Mouse (Mus musculus): ENCODE results near the gene Trhr2. TPM values are rescaled to one million over a fixed set of nuclear protein-coding genes. Genes with fewer than 3 reads are reported as not detected.

Trhr2 gene
- polyA plus RNA-seq, 1 experiment from 2014 or later, result not detected

GRCm38 (mm10) chr8:122311115-122311514 lies 49.4 kb downstream of the Trhr2 start:
- 0 out of 2 replicates have a peak, but pooled peaks cover 2% of the 10 kb centered on the region for H3K4me1 ChIP-seq (ENCODE audit: control insufficient read depth, insufficient read depth, low read length)
- no peak overlapping the region for H3K9ac ChIP-seq (ENCODE audit: low read length)
- WGBS, result 94% methylated on average over 2 of the region's 2 CpGs
- H3K27ac ChIP-seq (ENCODE audit: low read depth, low read length), result no peak overlapping the region
- no peak for ATAC-seq (ENCODE audit: insufficient read depth, low FRiP score, low TSS enrichment)
- no peaks in the 10 kb centered on the region for H3K36me3 ChIP-seq (ENCODE audit: control insufficient read depth, insufficient read depth, low read length)
- no peaks in the 10 kb centered on the region for H3K9me3 ChIP-seq (ENCODE audit: control insufficient read depth, low read length)
- no peak overlapping the region for H3K4me3 ChIP-seq (ENCODE audit: low read depth, low read length)
- DNase-seq (ENCODE audit: low spot score), result no peak
- H3K27me3 ChIP-seq (ENCODE audit: control insufficient read depth, insufficient read depth, low read length), result no peaks in the 10 kb centered on the region
- H3K4me2 ChIP-seq (ENCODE audit: low read depth), result no peak overlapping the region

DNA sequence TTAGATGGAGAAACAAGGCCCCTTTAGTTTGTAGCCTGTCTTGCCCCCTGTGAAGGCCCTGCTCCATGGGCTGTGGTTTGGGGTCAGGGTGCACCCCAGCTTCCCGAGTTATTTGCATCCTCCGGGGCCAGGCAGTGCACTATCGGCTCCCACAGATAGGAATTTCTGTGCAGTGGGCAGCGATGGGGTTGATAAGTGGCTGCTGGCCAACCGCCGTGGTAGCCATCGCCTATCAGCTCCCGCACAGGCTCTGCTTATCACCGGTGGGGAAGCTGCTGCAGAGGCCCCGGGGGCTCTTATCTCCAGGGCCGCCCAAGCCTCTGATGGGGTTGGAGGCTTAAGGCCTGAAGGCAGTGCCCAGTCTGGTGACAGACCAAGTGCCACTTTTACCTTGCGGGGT lies 51.3 kb downstream of the Trhr2 start:
- no peaks in the 10 kb centered on the region for H3K27me3 ChIP-seq (ENCODE audit: control insufficient read depth, insufficient read depth, low read length)
- H3K36me3 ChIP-seq (ENCODE audit: control insufficient read depth, insufficient read depth, low read length), result no peaks in the 10 kb centered on the region
- H3K4me3 ChIP-seq (ENCODE audit: low read depth, low read length), result no peak overlapping the region
- 92% methylated on average over 12 of the region's 12 CpGs for WGBS
- ATAC-seq (ENCODE audit: insufficient read depth, low FRiP score, low TSS enrichment), result no peak
- no peak for DNase-seq (ENCODE audit: low spot score)
- 0 out of 2 replicates have a peak, but pooled peaks cover 2% of the 10 kb centered on the region for H3K4me1 ChIP-seq (ENCODE audit: control insufficient read depth, insufficient read depth, low read length)
- H3K9me3 ChIP-seq (ENCODE audit: control insufficient read depth, low read length), result no peaks in the 10 kb centered on the region
- no peak overlapping the region for H3K9ac ChIP-seq (ENCODE audit: low read length)
- H3K4me2 ChIP-seq (ENCODE audit: low read depth), result no peak overlapping the region
- H3K27ac ChIP-seq (ENCODE audit: low read depth, low read length), result no peak overlapping the region

- 85% methylated on average over 8 of the region's 8 CpGs for WGBS
- Histone ChIP-seq H3K9ac (ENCODE audit: low read length) (no peak overlapping the region), H3K36me3 (ENCODE audit: control insufficient read depth, insufficient read depth, low read length) (no peaks in the 10 kb centered on the region), H3K27me3 (ENCODE audit: control insufficient read depth, insufficient read depth, low read length) (no peaks in the 10 kb centered on the region), H3K4me3 (ENCODE audit: low read depth, low read length) (no peak overlapping the region), H3K27ac (ENCODE audit: low read depth, low read length) (no peak overlapping the region), H3K4me1 (ENCODE audit: control insufficient read depth, insufficient read depth, low read length) (0 out of 2 replicates have a peak, but pooled peaks cover 2% of the 10 kb centered on the region), H3K9me3 (ENCODE audit: control insufficient read depth, low read length) (no peaks in the 10 kb centered on the region), H3K4me2 (ENCODE audit: low read depth) (no peak overlapping the region)
- DNase-seq (ENCODE audit: low spot score) (no peak), ATAC-seq (ENCODE audit: insufficient read depth, low FRiP score, low TSS enrichment) (no peak)
These were observed 52.7 kb downstream of the Trhr2 start for GRCm38 (mm10) chr8:122307836-122308235.

Other genes with a start within 250 kb of the Trhr2 start
- 1.2 and 1.5 TPM in 2 replicates for gene Zfpm1, start 78.6 kb downstream of the Trhr2 start, polyA plus RNA-seq (2014; fragmentation: Nextera tagmentation; extraction: Ambion mirVana)
- gene Zc3h18, start 15.9 kb upstream of the Trhr2 start, polyA plus RNA-seq (2014; fragmentation: Nextera tagmentation; extraction: Ambion mirVana), result 40.5 and 41.5 TPM in 2 replicates
- gene Il17c, start 61.3 kb upstream of the Trhr2 start, polyA plus RNA-seq (2014; fragmentation: Nextera tagmentation; extraction: Ambion mirVana), result 0.57 TPM in 1 of 2 replicates, not detected in the other
- 52.5 and 57.7 TPM in 2 replicates for gene Cyba, start 72.2 kb upstream of the Trhr2 start, polyA plus RNA-seq (2014; fragmentation: Nextera tagmentation; extraction: Ambion mirVana)
- gene Mvd, start 82.7 kb upstream of the Trhr2 start, polyA plus RNA-seq (2014; fragmentation: Nextera tagmentation; extraction: Ambion mirVana), result 53.7 and 58.5 TPM in 2 replicates
- not detected in 2 replicates for gene Snai3, start 100.0 kb upstream of the Trhr2 start, polyA plus RNA-seq (2014; fragmentation: Nextera tagmentation; extraction: Ambion mirVana)
- 30.1 and 31.1 TPM in 2 replicates for gene Rnf166, start 115.3 kb upstream of the Trhr2 start, polyA plus RNA-seq (2014; fragmentation: Nextera tagmentation; extraction: Ambion mirVana)
- 62.0 and 76.9 TPM in 2 replicates for gene Ctu2, start 115.4 kb upstream of the Trhr2 start, polyA plus RNA-seq (2014; fragmentation: Nextera tagmentation; extraction: Ambion mirVana)
- gene Piezo1, start 190.6 kb upstream of the Trhr2 start, polyA plus RNA-seq (2014; fragmentation: Nextera tagmentation; extraction: Ambion mirVana), result 5.5 and 7.5 TPM in 2 replicates
- gene Cdt1, start 207.3 kb upstream of the Trhr2 start, polyA plus RNA-seq (2014; fragmentation: Nextera tagmentation; extraction: Ambion mirVana), result 34.3 and 37.1 TPM in 2 replicates
- gene Aprt, start 216.2 kb upstream of the Trhr2 start, polyA plus RNA-seq (2014; fragmentation: Nextera tagmentation; extraction: Ambion mirVana), result 219 and 243 TPM in 2 replicates

All from neural tube, embryonic 11.5 days (tissue).